Mouse (Mus musculus) kidney, adult 9 months (tissue): ENCODE measurements at regions not wholly inside any gene's neighbourhood (a gene's known extent, or its start where the extent isn't known, plus 50 kb on each side); places are given as distances from the start of the nearest gene placed in this dataset.

ENCODE experiments used
- DNase-seq: peaks from one replicate; pipeline ENCODE4 v3.0.0; 2022

DNA sequence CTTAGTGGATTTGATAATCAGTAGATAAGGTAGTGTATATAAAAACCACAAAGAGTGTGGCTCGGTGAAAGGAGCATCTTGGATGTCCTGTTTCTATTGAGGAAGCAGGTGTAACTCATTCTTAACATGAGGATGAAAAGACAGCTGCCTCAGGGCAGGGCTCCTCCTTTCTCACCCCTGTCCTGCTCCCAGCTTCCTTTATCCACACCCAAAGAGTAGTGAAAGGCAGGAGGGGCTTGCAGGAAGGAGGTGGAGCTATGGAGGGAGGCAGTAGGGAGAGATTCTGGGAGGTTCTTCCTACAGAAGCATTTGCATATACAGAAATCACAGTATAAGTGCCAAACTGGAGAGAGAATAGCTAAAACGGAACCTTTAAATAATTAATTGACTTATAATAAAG lies 216.4 kb downstream of the Lrig3 start:
- DNase-seq, result no peak

DNA sequence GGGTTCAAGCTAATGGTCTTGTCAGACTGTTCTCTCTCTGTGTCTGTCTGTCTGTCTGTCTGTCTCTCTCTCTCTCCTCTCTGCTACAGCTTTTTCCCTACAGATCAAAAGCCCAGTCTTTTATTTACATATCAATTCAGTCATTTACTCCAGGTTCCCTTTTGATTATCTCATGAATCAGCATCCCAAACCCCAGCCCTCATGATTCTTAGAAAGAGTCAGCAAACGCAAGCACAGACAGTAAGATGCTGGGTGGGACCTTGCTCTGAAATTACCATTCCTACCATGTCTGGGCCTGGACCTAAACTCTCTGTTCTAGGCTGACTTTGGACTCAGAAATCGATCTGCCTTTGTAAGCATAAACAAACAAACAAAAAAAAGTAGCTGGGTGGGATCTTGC lies 218.0 kb downstream of the Lrig3 start:
- no peak for DNase-seq

DNA sequence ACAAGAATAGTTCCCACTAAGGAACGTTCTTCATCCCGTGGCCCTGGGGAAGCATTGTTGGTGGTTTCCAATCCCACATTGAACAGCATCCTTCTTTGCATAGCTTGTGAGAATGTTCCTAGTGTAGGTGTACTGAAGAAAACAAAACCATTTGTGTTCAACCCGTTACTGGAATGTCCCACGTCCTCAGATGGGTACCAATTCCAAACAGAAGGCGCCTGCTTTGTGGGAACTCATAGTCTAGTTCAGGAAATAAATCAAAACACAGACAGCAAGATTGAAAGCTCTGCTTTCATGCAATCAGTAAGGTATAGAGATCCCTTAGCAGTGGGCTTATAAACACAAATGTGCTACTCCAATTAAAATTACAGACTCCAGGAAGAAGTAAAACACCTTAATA lies 219.4 kb downstream of the Lrig3 start:
- no peak for DNase-seq

DNA sequence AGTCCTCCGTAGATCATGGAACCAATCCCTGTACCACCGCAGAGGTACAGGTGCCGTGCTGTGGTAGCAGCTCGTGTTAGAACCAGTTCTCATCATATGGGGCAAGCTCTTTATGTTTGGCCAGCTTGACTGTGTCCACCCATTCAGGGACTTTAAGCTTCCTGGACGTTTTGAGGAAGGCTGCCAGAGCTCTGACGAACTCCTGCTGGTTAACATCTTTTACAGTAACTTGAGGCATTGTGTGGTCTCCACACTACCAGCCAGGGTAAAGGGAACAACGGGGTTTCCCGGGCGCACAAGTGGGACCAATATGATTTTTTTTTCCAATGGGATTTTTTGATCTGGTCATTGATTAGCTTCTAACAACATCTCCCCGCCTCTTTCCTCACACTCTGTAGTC lies 220.1 kb downstream of the Lrig3 start:
- no peak for DNase-seq

DNA sequence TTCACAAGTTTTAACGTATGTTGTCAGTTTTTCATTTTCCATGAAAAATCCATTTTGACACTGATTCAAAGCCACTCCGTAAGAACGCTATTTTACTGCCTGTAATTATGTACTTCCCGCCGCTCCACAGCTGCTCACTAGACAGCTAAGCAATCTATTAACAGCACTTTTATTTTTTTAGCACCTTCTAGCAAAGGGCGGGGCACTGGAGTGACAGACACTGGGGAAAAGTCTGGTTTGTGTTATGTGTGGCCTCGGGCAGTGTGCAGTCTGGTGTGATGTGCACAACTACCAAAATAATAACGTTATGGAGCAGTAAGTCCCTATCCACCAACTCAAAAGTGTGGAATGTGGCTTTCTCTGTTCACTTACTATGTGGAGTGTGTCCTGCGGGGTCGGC lies 223.0 kb downstream of the Lrig3 start:
- no peak for DNase-seq
